Mouse (Mus musculus) MEL (cell line): Measurements from ENCODE around the gene Zranb3. TPM values are rescaled to one million over a fixed set of nuclear protein-coding genes. Genes with fewer than 3 reads are reported as not detected.

Experiments
- DNase-seq: peaks from one replicate; pipeline ENCODE4 v3.0.0; 2011; ENCODE audit warnings: low read depth, low spot score
- H3K27ac ChIP-seq: 2 replicates; pipeline ENCODE4 v1.5.1; 2012; ENCODE audit warnings: low read depth, mild to moderate bottlenecking, control low read depth, low read length, moderate library complexity; ENCODE audit not compliant: control insufficient read depth
- H3K27me3 ChIP-seq, 2 experiments: fragments of 150-350 bp in 1 of 2; sonication (generic) in 1 of 2; 2 replicates each; pipeline ENCODE4 v1.6.1; 2012; ENCODE audit warnings: low read length in 2 of 2, mild to moderate bottlenecking in 2 of 2, improper control_type of control experiment in 1 of 2, moderate library complexity in 1 of 2; ENCODE audit not compliant: insufficient read depth in 2 of 2, control insufficient read depth in 1 of 2
- H3K36me3 ChIP-seq, 2 experiments: 2 replicates each; pipeline ENCODE4 v1.6.1; 2012 to 2014; ENCODE audit warnings: low read length in 2 of 2, improper control_type of control experiment in 1 of 2, inconsistent platforms in 1 of 2, mild to moderate bottlenecking in 1 of 2; ENCODE audit not compliant: insufficient read depth in 2 of 2, control insufficient read depth in 1 of 2
- H3K4me1 ChIP-seq, 2 experiments: fragments of 150-350 bp in 1 of 2; sonication (generic) in 1 of 2; 2 replicates each; pipeline ENCODE4 v1.6.1; 2012; ENCODE audit warnings: low read length in 2 of 2, improper control_type of control experiment in 1 of 2, mild to moderate bottlenecking in 1 of 2; ENCODE audit not compliant: insufficient read depth in 2 of 2, control insufficient read depth in 1 of 2
- H3K4me3 ChIP-seq, 2 experiments: fragments of 150-350 bp in 1 of 2; sonication (generic) in 1 of 2; 2 replicates each; pipeline ENCODE4 v1.5.1; 2012; ENCODE audit warnings: low read depth in 2 of 2, low read length in 2 of 2, mild to moderate bottlenecking in 2 of 2, moderate library complexity in 2 of 2, control low read depth in 1 of 2, improper control_type of control experiment in 1 of 2; ENCODE audit not compliant: control insufficient read depth in 1 of 2, insufficient read depth in 1 of 2
- H3K79me2 ChIP-seq: 2 replicates; pipeline ENCODE4 v1.6.1; 2012; ENCODE audit warnings: mild to moderate bottlenecking, low read length, moderate library complexity; ENCODE audit not compliant: control insufficient read depth, poor library complexity, insufficient read depth
- H3K9ac ChIP-seq: 2 replicates; pipeline ENCODE4 v1.6.1; 2012; ENCODE audit warnings: low read depth, mild to moderate bottlenecking, control low read depth, low read length, moderate library complexity; ENCODE audit not compliant: control insufficient read depth, poor library complexity, severe bottlenecking
- H3K9me3 ChIP-seq: fragments of 150-350 bp; sonication (generic); replicated peaks from 2 replicates; pipeline ENCODE4 v1.6.1; 2012; ENCODE audit warnings: mild to moderate bottlenecking, low read length, improper control_type of control experiment, moderate library complexity; ENCODE audit not compliant: insufficient read depth
- CHD1 ChIP-seq: IDR thresholded peaks from 2 replicates; pipeline ENCODE4 v1.6.1; 2012; ENCODE audit warnings: low read depth, mild to moderate bottlenecking, inconsistent platforms, low read length, improper control_type of control experiment
- CHD2 ChIP-seq: IDR thresholded peaks from 2 replicates; pipeline ENCODE4 v1.6.1; 2011; ENCODE audit warnings: low read length, improper control_type of control experiment
- CTCF ChIP-seq, 3 experiments: IDR thresholded peaks in 2 of 3; conservative IDR thresholded peaks in 1 of 3; 2 replicates each; pipeline ENCODE4 v1.5.1; 2011 to 2012; ENCODE audit warnings: low read length in 3 of 3, low read depth in 2 of 3, mild to moderate bottlenecking in 2 of 3, improper control_type of control experiment in 1 of 3, inconsistent platforms in 1 of 3, mixed read lengths in 1 of 3, moderate library complexity in 1 of 3; ENCODE audit not compliant: control insufficient read depth in 1 of 3, insufficient read depth in 1 of 3, poor library complexity in 1 of 3, severe bottlenecking in 1 of 3
- GATA1 ChIP-seq: IDR thresholded peaks from 2 replicates; pipeline ENCODE4 v1.6.1; 2011; ENCODE audit warnings: low read depth, low read length, improper control_type of control experiment
- JUND ChIP-seq: IDR thresholded peaks from 2 replicates; pipeline ENCODE4 v1.6.1; 2011; ENCODE audit warnings: low read depth, mild to moderate bottlenecking, improper control_type of control experiment, low read length
- KAT2A ChIP-seq: conservative IDR thresholded peaks from 2 replicates; pipeline ENCODE4 v1.6.1; 2012; ENCODE audit warnings: low read depth, low read length, improper control_type of control experiment, inconsistent platforms
- MXI1 ChIP-seq: IDR thresholded peaks from 2 replicates; pipeline ENCODE4 v1.6.1; 2011; ENCODE audit warnings: mild to moderate bottlenecking, low read depth, low read length, improper control_type of control experiment
- MYC ChIP-seq: IDR thresholded peaks from 2 replicates; pipeline ENCODE4 v1.6.1; 2011; ENCODE audit warnings: low read depth, mild to moderate bottlenecking, low read length, improper control_type of control experiment, moderate library complexity
- NELFE ChIP-seq: IDR thresholded peaks from 2 replicates; pipeline ENCODE4 v1.6.1; 2011; ENCODE audit warnings: low read depth, low read length, improper control_type of control experiment
- NRF1 ChIP-seq: IDR thresholded peaks from 2 replicates; pipeline ENCODE4 v1.6.1; 2014; ENCODE audit warnings: low read depth, mild to moderate bottlenecking, inconsistent platforms, low read length, improper control_type of control experiment, moderate library complexity; ENCODE audit not compliant: poor library complexity, insufficient read depth, severe bottlenecking
- RAD21 ChIP-seq: IDR thresholded peaks from 2 replicates; pipeline ENCODE4 v1.6.1; 2011; ENCODE audit warnings: mild to moderate bottlenecking, low read depth, low read length, improper control_type of control experiment
- TAL1 ChIP-seq: IDR thresholded peaks from 2 replicates; pipeline ENCODE4 v1.6.1; 2012; ENCODE audit warnings: mild to moderate bottlenecking, inconsistent platforms, low read length, moderate library complexity, mixed read lengths
- UBTF ChIP-seq: IDR thresholded peaks from 2 replicates; pipeline ENCODE4 v1.6.1; 2012; ENCODE audit warnings: low read depth, mild to moderate bottlenecking, inconsistent platforms, low read length, improper control_type of control experiment, moderate library complexity, borderline replicate concordance; ENCODE audit not compliant: insufficient read depth
- USF2 ChIP-seq, 2 experiments: IDR thresholded peaks; 2 replicates each; pipeline ENCODE4 v1.6.1; 2011 to 2012; ENCODE audit warnings: improper control_type of control experiment in 2 of 2, low read length in 2 of 2, borderline replicate concordance in 1 of 2, inconsistent platforms in 1 of 2, low read depth in 1 of 2, mild to moderate bottlenecking in 1 of 2; ENCODE audit not compliant: insufficient read depth in 1 of 2
- ZC3H11A ChIP-seq: IDR thresholded peaks from 2 replicates; pipeline ENCODE4 v1.6.1; 2012; ENCODE audit warnings: low read depth, mild to moderate bottlenecking, inconsistent platforms, low read length, improper control_type of control experiment
- ZMIZ1 ChIP-seq: IDR thresholded peaks from 2 replicates; pipeline ENCODE4 v1.6.1; 2012; ENCODE audit warnings: low read depth, mild to moderate bottlenecking, inconsistent platforms, low read length, improper control_type of control experiment, moderate library complexity
- polyA plus RNA-seq, 2 experiments: library from polyadenylated mRNA; stranded (reverse) in 1 of 2; unstranded in 1 of 2; fragments of >175 nt in 1 of 2; fragments of >200 nt in 1 of 2; gene quantifications; 2 replicates each; pipeline versions ENCODE4 v1.2.1 to v1.2.4; 2012; ENCODE audit warnings: low replicate concordance in 2 of 2, low read depth in 1 of 2; ENCODE audit not compliant: insufficient read length in 2 of 2, insufficient read depth in 1 of 2, missing spikeins in 1 of 2
- total RNA-seq: library from RNA; depleted of rRNA; stranded (reverse); fragments of 300-350 nt; gene quantifications from 2 replicates; pipeline ENCODE4 v1.2.3, GENCODE M21; 2012

Zranb3 gene
- total and polyA plus RNA-seq, 3 experiments: 3.9 to 4.1 TPM; not detected in 1

DNA sequence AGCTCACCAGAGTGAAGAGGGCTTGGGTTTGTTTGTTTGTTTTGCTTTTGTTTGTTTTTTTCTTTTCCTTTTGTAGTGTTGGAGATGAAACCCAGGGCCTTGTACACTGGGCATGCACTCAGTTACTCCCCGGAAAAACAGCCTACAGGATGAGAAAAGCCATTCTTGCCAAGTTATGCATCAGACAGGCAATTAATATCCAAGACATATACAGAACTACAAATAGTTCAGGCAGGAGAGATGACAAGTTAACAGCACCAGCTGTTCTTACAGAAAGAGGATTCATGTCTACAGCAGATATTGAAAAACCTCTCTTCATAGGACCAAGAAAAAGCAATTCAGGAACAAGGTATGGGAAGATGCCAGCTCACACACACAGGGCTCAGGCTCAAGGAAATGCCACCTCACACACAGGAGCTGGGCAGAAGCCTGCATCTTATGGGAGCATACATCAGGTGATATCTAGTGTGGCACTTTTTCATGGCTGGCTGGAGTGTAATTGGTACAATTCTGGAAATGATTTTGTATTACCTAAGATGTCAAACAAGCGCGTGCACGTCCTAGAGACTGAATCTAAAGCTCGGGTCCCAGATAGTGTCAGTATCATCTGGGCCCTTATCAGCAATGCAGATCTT lies 156.1 kb downstream of the Zranb3 start:
- Histone ChIP-seq H3K36me3 (peaks cover 0 to 4% of the 10 kb centered on the region in 2 experiments; a peak in 2 of 4 replicates), H3K4me3 (no peak overlapping the region), H3K27ac (no peak overlapping the region), H3K9ac (no peak overlapping the region), H3K9me3 (no peaks in the 10 kb centered on the region), H3K4me1 (no peaks in the 10 kb centered on the region), H3K79me2 (no peaks in the 10 kb centered on the region), H3K27me3 (no peaks in the 10 kb centered on the region)
- no peak for TF ChIP-seq USF2 (IDR thresholded peaks at IDR 0.05; ENCODE audit: borderline replicate concordance in 1 of 2, insufficient read depth in 1 of 2, low read depth in 1 of 2, low read length in 2 of 2)
- 0 out of 2 replicates have a peak, but pooled peaks have one; percentile 37 for TF ChIP-seq GATA1
- TF ChIP-seq CHD1: no peak
- no peak for TF ChIP-seq JUND
- TF ChIP-seq UBTF: no peak
- no peak for DNase-seq

DNA sequence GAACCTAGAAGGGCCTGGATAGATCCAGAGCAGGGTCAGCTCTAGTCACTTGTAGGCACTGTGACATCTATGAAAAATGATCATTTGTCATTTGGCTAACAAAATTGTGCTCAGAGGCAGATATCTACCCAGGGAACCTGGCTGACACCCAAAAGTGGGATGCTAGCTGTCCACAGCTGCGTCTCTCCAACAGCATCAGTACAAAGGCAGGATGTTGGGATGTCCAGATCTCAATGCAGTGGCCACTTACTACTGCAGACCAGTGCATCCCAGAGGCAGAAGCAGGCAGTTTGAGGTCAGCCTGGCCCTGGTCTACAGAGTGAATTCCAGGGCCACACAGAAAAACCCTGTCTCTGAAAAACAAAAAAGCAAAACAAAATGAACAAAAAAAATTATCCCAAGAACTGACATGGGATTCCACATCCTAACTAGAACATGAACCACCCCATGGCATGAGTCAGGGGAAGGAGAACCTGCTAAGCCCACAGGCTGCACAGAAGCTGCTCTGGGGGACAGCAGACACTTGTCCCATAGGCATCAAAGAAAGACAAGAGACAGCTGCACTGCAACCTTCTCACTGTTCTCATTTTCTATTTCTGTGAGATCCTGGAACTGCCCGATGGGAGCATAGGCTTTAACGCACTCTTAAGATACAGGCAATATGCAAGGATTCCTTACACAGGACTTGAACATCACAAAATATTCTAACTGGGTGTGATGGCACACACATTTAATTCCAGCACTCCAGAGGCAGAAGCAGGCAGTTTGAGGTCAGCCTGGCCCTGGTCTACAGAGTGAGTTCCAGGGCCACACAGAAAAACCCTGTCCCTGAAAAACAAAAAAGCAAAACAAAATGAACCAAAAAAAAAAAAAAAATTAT lies 156.9 kb downstream of the Zranb3 start:
- TF ChIP-seq RAD21: no peak
- no peak for TF ChIP-seq KAT2A
- TF ChIP-seq NELFE: no peak
- no peak for TF ChIP-seq MYC
- TF ChIP-seq GATA1: no peak
- no peak for TF ChIP-seq NRF1
- TF ChIP-seq ZMIZ1: no peak
- no peak for TF ChIP-seq CHD2
- no peak for TF ChIP-seq ZC3H11A
- no peak for TF ChIP-seq CTCF (IDR thresholded peaks at IDR 0.05 in 2 of 3, conservative IDR thresholded peaks at IDR 0.05 in 1 of 3; ENCODE audit: control insufficient read depth in 1 of 3, insufficient read depth in 1 of 3, low read depth in 2 of 3, low read length in 3 of 3, poor library complexity in 1 of 3, severe bottlenecking in 1 of 3)
- no peak for TF ChIP-seq TAL1
- TF ChIP-seq MXI1: no peak
- H3K27me3 ChIP-seq: no peaks in the 10 kb centered on the region
- DNase-seq: no peak
- H3K79me2 ChIP-seq: no peaks in the 10 kb centered on the region
- peaks cover 0 to 6% of the 10 kb centered on the region in 2 experiments; a peak in 2 of 4 replicates for H3K36me3 ChIP-seq
- no peak overlapping the region for H3K4me3 ChIP-seq
- H3K9ac ChIP-seq: no peak overlapping the region
- no peaks in the 10 kb centered on the region for H3K4me1 ChIP-seq
- H3K27ac ChIP-seq: no peak overlapping the region
- H3K9me3 ChIP-seq: no peaks in the 10 kb centered on the region
